Mouse (Mus musculus) stomach, postnatal 0 days (tissue): ENCODE measurements around the gene Gipc1. TPM values are rescaled to one million over a fixed set of nuclear protein-coding genes. Genes with fewer than 3 reads are reported as not detected.

Experiments used
- ATAC-seq: fragments of 200-750 bp; cut with Nextera tagmentation; 2 replicates; pipeline ENCODE4 v1.8.0; 2017; ENCODE audit not compliant: low FRiP score, low TSS enrichment
- DNase-seq: peaks from one replicate; pipeline ENCODE4 v3.0.0-alpha.2; 2016; ENCODE audit warnings: low spot score
- H3K27ac ChIP-seq: fragments of 300-500 bp; sonication (generic); replicated peaks from 2 replicates; pipeline ENCODE4 v1.5.1; 2014; ENCODE audit warnings: mild to moderate bottlenecking, control low read depth
- H3K27me3 ChIP-seq: fragments of 300-500 bp; sonication (generic); 2 replicates; pipeline ENCODE4 v1.6.1; 2014; ENCODE audit warnings: low read length; ENCODE audit not compliant: control insufficient read depth, insufficient read depth
- H3K36me3 ChIP-seq: fragments of 300-500 bp; sonication (generic); 2 replicates; pipeline ENCODE4 v1.6.1; 2014; ENCODE audit warnings: low read length, mixed read lengths; ENCODE audit not compliant: control insufficient read depth, insufficient read depth
- H3K4me1 ChIP-seq: fragments of 300-500 bp; sonication (generic); replicated peaks from 2 replicates; pipeline ENCODE4 v1.6.1; 2014; ENCODE audit warnings: antibody characterized with exemption; ENCODE audit not compliant: control insufficient read depth, insufficient read depth
- H3K4me2 ChIP-seq: fragments of 300-500 bp; sonication (generic); replicated peaks from 2 replicates; pipeline ENCODE4 v1.6.1; 2014; ENCODE audit warnings: low read depth, mild to moderate bottlenecking, control low read depth, moderate library complexity
- H3K4me3 ChIP-seq: fragments of 300-500 bp; sonication (generic); 2 replicates; pipeline ENCODE4 v1.5.1; 2014; ENCODE audit warnings: low read depth, low read length, control low read depth
- H3K9ac ChIP-seq: fragments of 300-500 bp; sonication (generic); 2 replicates; pipeline ENCODE4 v1.6.1; 2014; ENCODE audit warnings: mild to moderate bottlenecking, low read length, control low read depth, mixed read lengths
- H3K9me3 ChIP-seq: fragments of 300-500 bp; sonication (generic); 2 replicates; pipeline ENCODE4 v1.6.1; 2016; ENCODE audit warnings: low read length; ENCODE audit not compliant: control insufficient read depth
- CTCF ChIP-seq: IDR thresholded peaks from 2 replicates; pipeline ENCODE4 v1.5.1; 2016; ENCODE audit warnings: antibody characterized with exemption, low read depth, mild to moderate bottlenecking, moderate library complexity
- EP300 ChIP-seq: optimal IDR thresholded peaks from 2 replicates; pipeline ENCODE3; 2016; ENCODE audit warnings: antibody characterized with exemption
- WGBS: fragments of 180-500 bp; shearing (Covaris S2); extraction: QIAGEN DNeasy Blood & Tissue Kit; methylation state at CpG from one replicate; pipeline ENCODE4 v1.1.7; 2014; 5-methylcytosine and 5-hydroxymethylcytosine counted together
- polyA plus RNA-seq: library from polyadenylated mRNA; unstranded; fragments of >200 nt; fragmentation: Nextera tagmentation; extraction: Ambion mirVana; gene quantifications from 2 replicates; pipeline ENCODE4 v1.2.1, GENCODE M21; 2015

The Gipc1 gene
- polyA plus RNA-seq, 1 experiment from 2014 or later: 171 TPM

DNA sequence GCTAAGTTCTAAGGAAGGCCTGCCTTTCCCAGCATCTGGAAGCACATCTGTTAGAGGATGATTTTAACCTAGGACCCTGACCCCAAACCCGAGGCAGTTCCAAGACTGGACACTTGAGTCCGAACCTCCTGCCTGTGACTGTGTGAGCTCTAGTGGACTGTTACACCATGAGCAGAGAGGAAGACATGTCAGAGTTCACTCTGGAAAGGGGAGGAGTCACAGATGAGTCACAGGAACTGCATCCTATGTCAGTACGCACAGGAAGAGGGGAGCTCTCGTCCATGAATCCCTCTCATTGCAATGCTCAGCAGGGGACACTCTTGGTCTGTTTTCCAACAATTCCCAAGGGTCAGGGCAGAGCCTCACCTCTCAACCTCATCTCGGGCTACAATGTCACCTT is 20.5 kb downstream of the Gipc1 start:
- Histone ChIP-seq H3K9me3 (no peaks in the 10 kb centered on the region), H3K4me3 (no peak overlapping the region), H3K36me3 (peaks cover 21% of the 10 kb centered on the region; the same call in 1 of the 2 replicates), H3K27ac (no peak overlapping the region), H3K27me3 (no peaks in the 10 kb centered on the region), H3K9ac (no peak overlapping the region), H3K4me2 (no peak overlapping the region), H3K4me1 (peaks cover 5% of the 10 kb centered on the region)
- 56% methylated on average over 5 of the region's 5 CpGs for WGBS
- DNase-seq: no peak
- TF ChIP-seq CTCF (peak; percentile 17; the same call in 1 of the 2 replicates), EP300 (no peak)
- ATAC-seq: no peak

GRCm38 (mm10) chr8:83674497-83674896 is 22.0 kb downstream of the Gipc1 start:
- no peaks in the 10 kb centered on the region for H3K4me1 ChIP-seq
- WGBS: 86% methylated on average over 5 of the region's 5 CpGs
- H3K9ac ChIP-seq: no peak overlapping the region
- no peaks in the 10 kb centered on the region for H3K27me3 ChIP-seq
- no peak for ATAC-seq
- H3K4me3 ChIP-seq: no peak overlapping the region
- H3K36me3 ChIP-seq: peaks cover 24% of the 10 kb centered on the region
- H3K27ac ChIP-seq: no peak overlapping the region
- no peak overlapping the region for H3K4me2 ChIP-seq
- DNase-seq: no peak
- no peak for TF ChIP-seq CTCF
- TF ChIP-seq EP300: no peak
- H3K9me3 ChIP-seq: no peaks in the 10 kb centered on the region

GRCm38 (mm10) chr8:83679866-83680265 is 27.4 kb downstream of the Gipc1 start:
- 87% methylated on average over 12 of the region's 12 CpGs for WGBS

DNA sequence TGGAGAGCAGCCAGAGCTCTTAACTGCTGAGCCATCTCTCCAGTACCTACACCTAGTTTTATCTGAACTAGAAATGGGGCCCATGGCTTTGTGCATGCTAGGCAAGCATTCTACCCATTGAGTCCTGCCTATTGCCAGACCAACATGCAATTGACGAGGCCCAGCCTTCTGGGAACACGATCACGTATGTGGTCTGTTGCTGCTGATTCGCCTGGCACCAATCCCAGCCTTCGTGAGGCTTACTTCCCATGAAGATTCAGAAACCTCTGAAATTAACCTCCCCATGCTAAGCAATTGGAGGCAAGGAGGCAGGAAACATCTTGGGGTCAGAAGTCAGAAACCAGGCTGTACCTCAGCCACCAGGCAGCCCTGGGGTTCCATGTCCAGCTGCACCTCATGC is 28.1 kb downstream of the Gipc1 start:
- no peak for DNase-seq
- TF ChIP-seq EP300 (no peak), CTCF (no peak)

More at GRCm38 (mm10) chr8:83679866-83680265, 27.4 kb downstream of the Gipc1 start:
- no peak for DNase-seq
- Histone ChIP-seq H3K36me3 (peaks cover 25% of the 10 kb centered on the region), H3K9me3 (no peaks in the 10 kb centered on the region), H3K4me2 (no peak overlapping the region), H3K4me3 (no peak overlapping the region), H3K27me3 (no peaks in the 10 kb centered on the region), H3K27ac (no peak overlapping the region), H3K9ac (no peak overlapping the region), H3K4me1 (no peaks in the 10 kb centered on the region)
- TF ChIP-seq EP300 (no peak), CTCF (no peak)
- no peak for ATAC-seq

GRCm38 (mm10) chr8:83681099-83681498 is 28.6 kb downstream of the Gipc1 start:
- H3K27ac ChIP-seq: peak overlapping the region; percentile 30; the same call in 1 of the 2 replicates
- no peaks in the 10 kb centered on the region for H3K27me3 ChIP-seq
- H3K4me2 ChIP-seq: no peak overlapping the region
- 22% methylated on average over 6 of the region's 6 CpGs for WGBS
- ATAC-seq (0 out of 2 replicates have a peak, but pooled peaks have one; percentile 28), DNase-seq (no peak)
- TF ChIP-seq EP300: no peak
- peak; percentile 33 for TF ChIP-seq CTCF
- peaks cover 28% of the 10 kb centered on the region for H3K36me3 ChIP-seq
- H3K9ac ChIP-seq: no peak overlapping the region
- H3K4me1 ChIP-seq: no peaks in the 10 kb centered on the region
- H3K9me3 ChIP-seq: no peaks in the 10 kb centered on the region
- H3K4me3 ChIP-seq: no peak overlapping the region

More for the DNA sequence above, 28.1 kb downstream of the Gipc1 start:
- Histone ChIP-seq H3K27me3 (no peaks in the 10 kb centered on the region), H3K4me3 (no peak overlapping the region), H3K36me3 (peaks cover 26% of the 10 kb centered on the region), H3K9ac (no peak overlapping the region), H3K4me1 (no peaks in the 10 kb centered on the region), H3K9me3 (no peaks in the 10 kb centered on the region), H3K27ac (peak overlapping the region; percentile 30; the same call in 1 of the 2 replicates), H3K4me2 (no peak overlapping the region)
- ATAC-seq: no peak
- WGBS: 60% methylated on average over 5 of the region's 5 CpGs

DNA sequence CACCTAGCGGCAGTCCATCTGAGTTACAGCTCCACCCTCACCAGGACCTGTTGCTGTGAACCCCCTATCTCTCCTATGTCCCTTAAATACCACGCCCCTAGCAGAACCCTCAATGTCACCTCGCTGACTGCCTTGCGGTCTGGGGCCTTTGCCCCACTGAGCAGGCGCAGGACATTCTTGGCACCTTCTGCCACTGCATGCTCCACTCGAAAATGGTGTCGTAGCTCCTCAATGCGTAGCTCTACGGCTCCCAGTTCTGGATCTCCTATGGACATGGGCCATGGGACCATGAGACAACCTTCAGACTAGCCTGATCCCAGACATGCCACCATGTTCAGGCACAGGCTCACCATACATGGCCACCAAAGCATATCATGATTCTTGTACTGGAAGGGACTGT is 32.0 kb downstream of the Gipc1 start:
- Histone ChIP-seq H3K9me3 (no peaks in the 10 kb centered on the region), H3K27ac (no peak overlapping the region), H3K27me3 (no peaks in the 10 kb centered on the region), H3K4me1 (no peaks in the 10 kb centered on the region), H3K9ac (no peak overlapping the region), H3K4me2 (no peak overlapping the region), H3K4me3 (no peak overlapping the region), H3K36me3 (peaks cover 21% of the 10 kb centered on the region)
- ATAC-seq (no peak), DNase-seq (no peak)
- WGBS: 95% methylated on average over 9 of the region's 9 CpGs
- TF ChIP-seq CTCF (no peak), EP300 (no peak)
